Mouse (Mus musculus): ENCODE data around the gene Vmn2r106. TPM values are rescaled to one million over a fixed set of nuclear protein-coding genes. Genes with fewer than 3 reads are reported as not detected.

The Vmn2r106 gene
- polyA plus RNA-seq (2012; ENCODE audit: insufficient read depth, insufficient read length, missing spikeins) = not detected in 2 replicates

GRCm38 (mm10) chr17:20285453-20285852 is at the start of gene Vmn2r106:
Gene Vmn2r106 (minus strand): TSS chr17:20285553.
- no peak within 1 kb of the TSS for H3K4me3 ChIP-seq (ENCODE audit: insufficient read depth, low read length)
- TF ChIP-seq CTCF (IDR thresholded peaks at IDR 0.05; ENCODE audit: low read depth, low read length) = no peak
- no peak for TF ChIP-seq POLR2A (IDR thresholded peaks at IDR 0.05; ENCODE audit: borderline replicate concordance, low read depth, low read length)
- H3K4me1 ChIP-seq (ENCODE audit: control insufficient read depth, insufficient read depth, low read length) = no peaks in the 10 kb centered on the region
- no peak within 1 kb of the TSS for H3K27ac ChIP-seq (ENCODE audit: insufficient read depth, low read depth, low read length)

- no peaks in the 10 kb centered on the region for H3K4me1 ChIP-seq (ENCODE audit: control insufficient read depth, insufficient read depth, low read length)
Measured at GRCm38 (mm10) chr17:20305790-20306189, 20.4 kb upstream of the Vmn2r106 start.

DNA sequence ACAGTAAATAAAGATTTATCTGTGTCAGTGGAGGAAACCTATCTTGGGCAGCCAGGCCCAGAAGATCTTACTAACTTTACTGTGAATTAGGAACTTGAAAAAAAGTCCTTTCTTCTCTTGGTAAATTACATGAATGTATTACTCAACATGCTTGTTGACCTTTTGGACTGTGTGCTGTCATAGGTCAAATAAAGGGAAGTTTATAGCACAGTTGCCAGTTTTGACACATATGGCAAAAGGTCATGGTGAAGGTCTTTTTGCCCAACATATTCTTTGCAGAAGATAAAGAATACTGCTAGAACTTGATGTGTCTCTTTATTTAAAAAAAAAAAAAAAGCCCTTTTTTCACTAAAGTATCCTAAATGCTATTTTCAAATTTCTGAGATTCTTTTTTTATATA is 1.6 kb upstream of the Vmn2r106 start:
- Histone ChIP-seq H3K4me1 (ENCODE audit: control insufficient read depth, insufficient read depth, low read length) (no peaks in the 10 kb centered on the region), H3K27ac (ENCODE audit: insufficient read depth, low read depth, low read length) (no peak overlapping the region), H3K4me3 (ENCODE audit: insufficient read depth, low read length) (no peak overlapping the region)
- TF ChIP-seq POLR2A (IDR thresholded peaks at IDR 0.05; ENCODE audit: borderline replicate concordance, low read depth, low read length) (no peak), CTCF (IDR thresholded peaks at IDR 0.05; ENCODE audit: low read depth, low read length) (no peak)

More at GRCm38 (mm10) chr17:20305790-20306189, 20.4 kb upstream of the Vmn2r106 start:
- Histone ChIP-seq H3K27ac (ENCODE audit: insufficient read depth, low read depth, low read length) (no peak overlapping the region), H3K4me3 (ENCODE audit: insufficient read depth, low read length) (no peak overlapping the region)
- TF ChIP-seq CTCF (IDR thresholded peaks at IDR 0.05; ENCODE audit: low read depth, low read length) (no peak), POLR2A (IDR thresholded peaks at IDR 0.05; ENCODE audit: borderline replicate concordance, low read depth, low read length) (no peak)

- Histone ChIP-seq H3K4me3 (ENCODE audit: insufficient read depth, low read length) (no peak overlapping the region), H3K4me1 (ENCODE audit: control insufficient read depth, insufficient read depth, low read length) (no peaks in the 10 kb centered on the region), H3K27ac (ENCODE audit: insufficient read depth, low read depth, low read length) (no peak overlapping the region)
- no peak for TF ChIP-seq CTCF (IDR thresholded peaks at IDR 0.05; ENCODE audit: low read depth, low read length)
- no peak for TF ChIP-seq POLR2A (IDR thresholded peaks at IDR 0.05; ENCODE audit: borderline replicate concordance, low read depth, low read length)
Measured at GRCm38 (mm10) chr17:20255522-20255921, 29.8 kb downstream of the Vmn2r106 start.

GRCm38 (mm10) chr17:20234952-20235351 is 50.4 kb downstream of the Vmn2r106 start, which contains the start of gene Vmn2r105:
Gene Vmn2r105 (minus strand): TSS chr17:20235052.
- H3K27ac ChIP-seq (ENCODE audit: insufficient read depth, low read depth, low read length) = no peak within 1 kb of the TSS

More at GRCm38 (mm10) chr17:20234952-20235351, 50.4 kb downstream of the Vmn2r106 start, which contains the start of gene Vmn2r105:
- H3K4me1 ChIP-seq (ENCODE audit: control insufficient read depth, insufficient read depth, low read length) = no peaks in the 10 kb centered on the region
- H3K4me3 ChIP-seq (ENCODE audit: insufficient read depth, low read length) = no peak within 1 kb of the TSS
- no peak for TF ChIP-seq POLR2A (IDR thresholded peaks at IDR 0.05; ENCODE audit: borderline replicate concordance, low read depth, low read length)
- TF ChIP-seq CTCF (IDR thresholded peaks at IDR 0.05; ENCODE audit: low read depth, low read length) = no peak

Other genes starting within 250 kb of the Vmn2r106 start
- not detected in 2 replicates for gene Vmn2r104, start 237.2 kb downstream of the Vmn2r106 start, polyA plus RNA-seq (2012; ENCODE audit: insufficient read depth, insufficient read length, missing spikeins)
- 0.80 TPM in 1 of 2 replicates, not detected in the other for gene Fpr-rs7, start 171.3 kb downstream of the Vmn2r106 start, polyA plus RNA-seq (2012; ENCODE audit: insufficient read depth, insufficient read length, missing spikeins)
- gene Fpr-rs6, start 102.5 kb downstream of the Vmn2r106 start, polyA plus RNA-seq (2012; ENCODE audit: insufficient read depth, insufficient read length, missing spikeins) = not detected in 2 replicates
- gene Vmn2r105, start 50.5 kb downstream of the Vmn2r106 start, polyA plus RNA-seq (2012; ENCODE audit: insufficient read depth, insufficient read length, missing spikeins) = not detected in 2 replicates
- gene Vmn2r107, start 59.7 kb upstream of the Vmn2r106 start, polyA plus RNA-seq (2012; ENCODE audit: insufficient read depth, insufficient read length, missing spikeins) = 0.13 TPM in 1 of 2 replicates, not detected in the other
- not detected in 2 replicates for gene Vmn1r224, start 128.6 kb upstream of the Vmn2r106 start, polyA plus RNA-seq (2012; ENCODE audit: insufficient read depth, insufficient read length, missing spikeins)
- not detected in 2 replicates for gene Vmn2r108, start 195.8 kb upstream of the Vmn2r106 start, polyA plus RNA-seq (2012; ENCODE audit: insufficient read depth, insufficient read length, missing spikeins)
- not detected in 2 replicates for gene Vmn1r225, start 212.6 kb upstream of the Vmn2r106 start, polyA plus RNA-seq (2012; ENCODE audit: insufficient read depth, insufficient read length, missing spikeins)

Data from bone marrow macrophage, adult 2 months (primary cell).